Mouse (Mus musculus) hindbrain, embryonic 15.5 days (tissue): ENCODE measurements around the gene Dpysl5. TPM values are rescaled to one million over a fixed set of nuclear protein-coding genes. Genes with fewer than 3 reads are reported as not detected.

ENCODE experiments used
- ATAC-seq: fragments of 200-750 bp; cut with Nextera tagmentation; 2 replicates; pipeline ENCODE4 v1.8.0; 2017; ENCODE audit warnings: low read depth, moderate number of reproducible peaks, moderate TSS enrichment; ENCODE audit not compliant: low FRiP score
- H3K27ac ChIP-seq: fragments of 300-500 bp; sonication (generic); replicated peaks from 2 replicates; pipeline ENCODE4 v1.5.1; 2015; ENCODE audit warnings: mild to moderate bottlenecking, inconsistent platforms
- H3K27me3 ChIP-seq: fragments of 300-500 bp; sonication (generic); 2 replicates; pipeline ENCODE4 v1.6.1; 2015; ENCODE audit warnings: control low read depth, inconsistent platforms
- H3K36me3 ChIP-seq: fragments of 300-500 bp; sonication (generic); 2 replicates; pipeline ENCODE4 v1.6.1; 2015; ENCODE audit warnings: control low read depth, inconsistent platforms
- H3K4me1 ChIP-seq: fragments of 300-500 bp; sonication (generic); replicated peaks from 2 replicates; pipeline ENCODE4 v1.6.1; 2015; ENCODE audit warnings: control low read depth, inconsistent platforms
- H3K4me2 ChIP-seq: fragments of 300-500 bp; sonication (generic); 2 replicates; pipeline ENCODE4 v1.6.1; 2015; ENCODE audit warnings: moderate library complexity, mild to moderate bottlenecking, inconsistent platforms
- H3K4me3 ChIP-seq: fragments of 300-500 bp; sonication (generic); 2 replicates; pipeline ENCODE4 v1.5.1; 2015; ENCODE audit warnings: mild to moderate bottlenecking, inconsistent platforms
- H3K9ac ChIP-seq: fragments of 300-500 bp; sonication (generic); 2 replicates; pipeline ENCODE4 v1.6.1; 2015; ENCODE audit warnings: inconsistent platforms
- H3K9me3 ChIP-seq: fragments of 300-500 bp; sonication (generic); 2 replicates; pipeline ENCODE4 v1.6.1; 2016; ENCODE audit warnings: control low read depth, inconsistent platforms
- WGBS: fragments of 180-500 bp; shearing (Covaris S2); methylation state at CpG from one replicate; pipeline ENCODE4 v1.1.7; 2015; 5-methylcytosine and 5-hydroxymethylcytosine counted together
- polyA plus RNA-seq: library from polyadenylated mRNA; unstranded; fragments of >200 nt; fragmentation: Nextera tagmentation; extraction: Ambion mirVana; gene quantifications from 2 replicates; pipeline ENCODE4 v1.2.1, GENCODE M21; 2015

Dpysl5 gene
- polyA plus RNA-seq, 1 experiment from 2014 or later: 265 TPM

DNA sequence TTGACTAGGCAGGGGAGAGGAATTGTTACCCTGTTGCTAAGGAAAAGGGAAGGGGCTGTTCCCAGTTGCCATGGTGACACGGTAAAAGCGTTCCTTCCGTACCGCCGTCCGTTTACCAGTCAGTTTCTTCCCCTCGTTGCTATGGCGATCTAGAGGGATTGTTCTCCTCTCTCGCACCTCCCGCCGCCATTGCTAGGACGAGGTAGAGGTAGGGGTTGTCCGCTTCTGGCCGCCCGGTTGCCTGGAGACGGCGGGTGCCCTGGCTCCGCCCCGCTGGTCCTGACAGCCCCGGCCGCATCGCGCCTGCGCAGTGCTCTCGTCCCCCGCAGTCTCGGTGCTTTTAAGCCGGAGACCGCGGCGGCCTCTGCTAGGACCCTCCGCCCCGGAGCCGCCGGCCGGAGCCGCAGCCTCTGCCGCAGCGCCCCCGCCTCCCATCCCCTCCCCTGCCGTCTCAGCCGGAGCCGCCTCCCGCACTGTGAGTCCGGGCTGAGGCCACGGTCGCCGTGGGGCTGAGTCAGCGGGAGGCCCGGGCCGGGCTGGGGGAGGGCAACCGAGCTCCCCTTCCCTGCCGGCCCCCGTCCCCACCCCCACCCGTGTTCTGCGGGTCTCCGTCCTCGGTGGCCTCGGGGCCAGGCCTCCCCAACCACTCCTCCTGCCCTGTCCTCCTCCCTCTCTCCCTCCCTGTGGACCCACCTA is 103.2 kb downstream of the Dpysl5 start, which contains the start of gene Mapre3:
Gene Mapre3, plus strand, starts transcription at position 218 of the 696 bp plus-strand sequence.
- Histone ChIP-seq H3K27ac (peak within 1 kb of the TSS; percentile 94), H3K4me1 (peaks cover 41% of the 10 kb centered on the region), H3K4me3 (peak within 1 kb of the TSS; percentile 79), H3K4me2 (peak within 1 kb of the TSS; percentile 69), H3K27me3 (no peaks in the 10 kb centered on the region), H3K9me3 (no peaks in the 10 kb centered on the region), H3K9ac (peak within 1 kb of the TSS; percentile 90), H3K36me3 (no peaks in the 10 kb centered on the region)
- WGBS: 0% methylated on average over 46 of the region's 59 CpGs
- peak; percentile 97 for ATAC-seq

DNA sequence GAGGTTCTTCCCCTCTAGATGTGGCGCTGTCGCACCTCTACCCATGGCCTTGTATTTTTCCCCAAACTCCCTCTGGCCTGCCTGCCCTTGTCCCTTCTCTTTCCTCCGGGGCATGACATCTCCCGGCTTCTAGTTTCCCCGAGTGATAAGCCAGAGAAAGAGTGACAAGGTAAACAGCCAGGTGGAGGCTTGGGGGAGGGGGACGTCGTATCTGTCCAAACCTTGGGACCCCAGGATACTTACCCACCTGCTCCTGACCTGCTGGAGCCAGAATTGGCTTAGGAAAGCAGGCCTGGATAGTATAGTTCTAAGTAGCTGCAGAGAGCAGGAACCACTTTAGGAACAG is 103.7 kb downstream of the Dpysl5 start:
- Histone ChIP-seq H3K27ac (peak overlapping the region; percentile 94), H3K27me3 (no peaks in the 10 kb centered on the region), H3K4me3 (peak overlapping the region; percentile 79), H3K4me1 (peaks cover 41% of the 10 kb centered on the region), H3K9ac (peak overlapping the region; percentile 90), H3K4me2 (peak overlapping the region; percentile 69), H3K36me3 (no peaks in the 10 kb centered on the region), H3K9me3 (no peaks in the 10 kb centered on the region)
- 0 out of 2 replicates have a peak, but pooled peaks have one; percentile 10 for ATAC-seq
- WGBS: 3% methylated on average over 7 of the region's 7 CpGs

DNA sequence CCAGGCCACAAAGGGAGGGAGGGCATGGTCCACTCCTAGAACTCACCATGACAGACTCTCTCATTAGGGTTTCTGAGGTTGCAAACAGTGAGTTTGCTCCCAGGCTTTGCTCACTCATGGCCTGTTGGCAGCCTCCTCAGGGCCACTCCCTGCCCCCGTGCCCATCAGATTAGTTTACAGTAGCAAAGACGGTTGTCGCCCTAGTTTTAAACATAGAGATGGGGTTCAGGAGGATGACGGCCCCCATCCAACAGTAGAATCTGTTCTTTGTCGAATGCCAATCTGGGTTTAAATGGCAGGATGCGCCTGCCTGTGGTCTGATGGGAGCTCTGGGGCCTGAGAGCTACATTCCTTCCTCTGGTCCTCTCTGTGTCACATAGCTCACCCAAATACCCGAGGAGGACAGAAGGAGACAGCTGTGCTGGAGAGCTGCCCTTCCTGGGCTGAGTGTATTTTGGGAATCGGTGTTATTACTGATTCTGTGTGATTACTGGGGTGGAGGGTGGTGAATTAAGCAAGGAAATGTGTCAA is 105.0 kb downstream of the Dpysl5 start:
- WGBS: 69% methylated on average over 8 of the region's 8 CpGs
- ATAC-seq: no peak

DNA sequence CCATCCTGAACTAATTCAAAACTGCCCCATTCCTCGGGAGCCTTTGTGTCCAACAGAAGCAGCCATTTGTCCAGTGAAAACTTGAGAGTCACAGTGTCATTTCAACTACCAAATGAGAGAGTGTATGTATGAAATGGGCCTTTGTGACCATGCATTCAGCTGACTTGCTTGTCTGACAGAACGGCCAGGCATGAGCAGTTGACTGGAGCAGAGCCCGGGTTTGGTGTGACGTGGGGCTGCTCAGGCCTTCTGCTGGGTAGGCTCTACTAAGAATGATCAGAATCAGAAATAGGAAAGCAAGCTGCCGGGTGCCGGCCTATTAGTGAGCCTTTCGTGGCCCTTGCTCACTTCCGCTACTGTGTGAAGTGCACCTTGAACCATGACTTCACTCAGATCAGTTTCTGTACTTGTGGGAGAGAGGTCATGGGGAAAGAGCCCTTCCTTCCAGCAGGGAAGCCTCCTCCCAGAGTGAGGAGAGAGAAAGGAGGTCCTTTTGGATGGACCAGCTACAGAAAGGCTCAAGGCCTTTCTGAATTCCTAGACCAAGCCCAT is 107.5 kb downstream of the Dpysl5 start:
- no peak for ATAC-seq
- no peak overlapping the region for H3K9ac ChIP-seq
- no peaks in the 10 kb centered on the region for H3K36me3 ChIP-seq
- peaks cover 41% of the 10 kb centered on the region for H3K4me1 ChIP-seq
- H3K9me3 ChIP-seq: no peaks in the 10 kb centered on the region
- WGBS: 86% methylated on average over 8 of the region's 8 CpGs
- H3K4me3 ChIP-seq: no peak overlapping the region
- H3K4me2 ChIP-seq: no peak overlapping the region
- no peaks in the 10 kb centered on the region for H3K27me3 ChIP-seq
- H3K27ac ChIP-seq: no peak overlapping the region

More for the DNA sequence above, 105.0 kb downstream of the Dpysl5 start:
- H3K9me3 ChIP-seq: no peaks in the 10 kb centered on the region
- H3K27ac ChIP-seq: no peak overlapping the region
- peak overlapping the region; percentile 69 for H3K4me2 ChIP-seq
- H3K9ac ChIP-seq: peak overlapping the region; percentile 9
- no peaks in the 10 kb centered on the region for H3K36me3 ChIP-seq
- peak overlapping the region; percentile 79 for H3K4me3 ChIP-seq
- H3K27me3 ChIP-seq: no peaks in the 10 kb centered on the region
- H3K4me1 ChIP-seq: peaks cover 41% of the 10 kb centered on the region

DNA sequence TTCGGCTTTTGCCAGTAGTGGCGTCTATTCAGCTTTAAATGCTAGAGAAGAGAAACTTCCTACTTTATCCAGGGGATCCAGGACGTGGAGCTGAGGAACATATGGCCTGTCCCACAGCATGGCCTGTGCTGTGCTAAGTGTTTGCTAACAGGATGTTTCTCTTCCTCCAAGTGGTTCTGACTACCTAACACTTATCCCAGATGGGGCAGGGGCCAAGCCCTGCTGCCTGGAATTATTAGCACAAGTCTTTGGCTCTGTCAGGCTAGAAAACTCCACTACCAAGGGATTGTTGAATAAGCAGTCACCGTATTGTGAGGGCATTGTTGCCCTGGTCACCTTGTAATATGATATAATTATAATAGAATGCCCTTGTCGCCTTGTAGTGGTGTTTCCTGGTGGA is 111.3 kb downstream of the Dpysl5 start:
- 88% methylated on average over 5 of the region's 5 CpGs for WGBS
- no peak overlapping the region for H3K9ac ChIP-seq
- no peak for ATAC-seq

DNA sequence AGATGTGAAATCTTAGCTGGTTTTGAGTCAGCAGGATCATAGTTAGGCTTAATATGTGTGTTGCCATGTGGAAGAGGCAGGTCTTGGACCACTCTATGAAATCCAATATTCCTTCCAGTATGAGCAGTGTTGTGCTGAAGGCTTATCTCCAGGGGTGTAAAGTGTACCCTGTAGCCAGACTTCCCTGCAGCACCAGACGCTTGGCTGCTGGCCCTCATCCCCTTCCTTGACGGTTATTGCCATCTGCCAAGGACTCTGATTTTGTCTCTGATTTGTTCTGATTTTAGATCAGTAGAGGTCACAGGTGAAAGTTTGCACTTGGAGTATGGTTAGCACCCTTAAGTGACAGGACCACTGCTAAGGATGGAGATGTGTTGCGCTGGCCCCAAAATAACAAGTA is 111.7 kb downstream of the Dpysl5 start:
- no peaks in the 10 kb centered on the region for H3K36me3 ChIP-seq
- no peaks in the 10 kb centered on the region for H3K27me3 ChIP-seq
- 85% methylated on average over 3 of the region's 3 CpGs for WGBS
- no peak overlapping the region for H3K27ac ChIP-seq
- no peak overlapping the region for H3K9ac ChIP-seq
- no peak for ATAC-seq
- no peaks in the 10 kb centered on the region for H3K9me3 ChIP-seq
- no peak overlapping the region for H3K4me3 ChIP-seq
- H3K4me2 ChIP-seq: no peak overlapping the region
- H3K4me1 ChIP-seq: peaks cover 28% of the 10 kb centered on the region

More for the DNA sequence above, 111.3 kb downstream of the Dpysl5 start:
- Histone ChIP-seq H3K27me3 (no peaks in the 10 kb centered on the region), H3K4me3 (no peak overlapping the region), H3K27ac (no peak overlapping the region), H3K9me3 (no peaks in the 10 kb centered on the region), H3K4me2 (no peak overlapping the region), H3K4me1 (peaks cover 28% of the 10 kb centered on the region), H3K36me3 (no peaks in the 10 kb centered on the region)

DNA sequence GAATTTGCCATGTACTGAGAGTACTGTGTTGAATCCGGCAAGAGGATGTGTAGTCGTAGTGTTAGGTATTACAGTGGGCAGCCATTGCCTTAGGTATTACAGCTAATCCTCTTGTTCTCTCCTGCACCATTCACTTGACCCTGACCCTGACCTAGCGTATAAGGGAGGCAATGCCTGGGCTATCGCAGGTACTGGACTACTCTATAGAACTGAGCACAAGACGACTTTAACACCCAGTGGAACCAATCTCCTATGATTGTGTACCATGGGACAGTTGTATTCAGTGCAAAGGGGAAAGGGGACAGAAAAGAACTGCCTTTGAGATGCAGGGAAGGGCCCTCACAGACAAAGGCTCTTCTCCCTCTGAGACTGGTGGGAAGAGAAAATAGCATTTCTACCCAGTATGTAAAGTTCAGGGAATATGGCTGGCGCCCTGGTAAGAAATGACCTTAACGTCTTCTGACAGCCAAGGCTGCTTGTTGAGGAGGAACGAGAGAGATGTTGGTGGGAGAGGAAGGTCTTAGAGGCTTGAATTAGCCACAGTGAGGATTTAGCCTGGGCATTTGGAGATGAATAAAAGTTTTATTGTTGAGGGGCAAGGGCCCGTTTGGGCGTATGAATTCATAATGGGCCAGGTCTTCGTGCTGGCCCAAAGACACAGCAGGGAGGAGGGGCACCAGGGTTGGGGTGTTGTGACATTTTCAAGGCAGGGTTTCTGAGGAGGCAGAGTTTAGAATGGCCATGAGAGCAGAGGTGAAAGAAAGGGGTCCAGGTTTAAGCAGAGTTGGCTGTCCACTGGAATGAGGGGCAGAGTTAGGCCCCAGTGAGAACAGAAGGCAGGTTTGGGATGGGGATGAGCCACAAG is 113.0 kb downstream of the Dpysl5 start:
- Histone ChIP-seq H3K4me2 (no peak overlapping the region), H3K27me3 (no peaks in the 10 kb centered on the region), H3K36me3 (no peaks in the 10 kb centered on the region), H3K4me3 (no peak overlapping the region), H3K9me3 (no peaks in the 10 kb centered on the region), H3K27ac (no peak overlapping the region), H3K4me1 (peaks cover 22% of the 10 kb centered on the region), H3K9ac (no peak overlapping the region)
- WGBS: 61% methylated on average over 11 of the region's 11 CpGs
- no peak for ATAC-seq

DNA sequence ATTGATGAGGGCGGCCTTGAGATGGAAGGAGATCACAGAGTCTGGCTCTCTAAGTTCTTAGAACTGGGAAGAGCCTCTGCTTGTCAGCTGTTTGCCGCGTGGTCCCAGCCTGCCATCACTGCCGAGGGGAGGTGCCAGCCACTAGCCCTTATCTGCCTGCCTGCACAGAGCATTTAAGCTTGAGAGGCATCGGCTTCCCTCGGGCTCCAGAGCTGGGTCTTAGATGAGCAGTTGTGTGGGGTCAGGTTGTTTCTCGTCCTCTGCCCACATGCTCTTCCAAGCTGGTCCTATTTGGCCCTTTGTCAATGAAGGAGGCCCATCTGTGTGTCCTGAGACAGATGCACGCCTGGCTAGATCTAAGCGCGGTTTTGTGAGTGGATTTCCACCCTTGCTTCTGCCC is 113.8 kb downstream of the Dpysl5 start:
- no peak overlapping the region for H3K27ac ChIP-seq
- H3K36me3 ChIP-seq: no peaks in the 10 kb centered on the region
- H3K4me3 ChIP-seq: no peak overlapping the region
- no peaks in the 10 kb centered on the region for H3K9me3 ChIP-seq
- peaks cover 22% of the 10 kb centered on the region for H3K4me1 ChIP-seq
- no peak overlapping the region for H3K4me2 ChIP-seq
- no peak overlapping the region for H3K9ac ChIP-seq
- 62% methylated on average over 10 of the region's 10 CpGs for WGBS
- no peaks in the 10 kb centered on the region for H3K27me3 ChIP-seq
- ATAC-seq: 0 out of 2 replicates have a peak, but pooled peaks have one; percentile 30

DNA sequence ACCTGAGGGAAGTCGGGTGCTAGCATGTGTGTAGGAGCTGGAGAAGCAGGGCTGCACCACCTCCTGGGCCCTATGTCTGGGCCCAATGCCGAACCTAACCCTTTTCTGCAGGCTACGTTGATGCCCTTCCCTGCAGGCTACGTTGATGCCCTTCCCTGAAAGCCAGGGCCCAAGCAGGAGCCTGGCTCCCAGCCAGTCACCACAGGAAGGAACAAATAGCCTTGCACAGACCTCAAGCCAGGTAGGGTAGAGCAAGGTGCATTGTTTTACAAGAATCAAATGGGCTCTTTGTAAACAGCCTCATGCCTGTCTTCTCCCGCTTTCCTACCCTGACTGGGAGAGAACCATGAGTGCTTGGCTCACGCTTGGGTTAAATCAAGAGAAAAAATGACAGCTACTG is 114.5 kb downstream of the Dpysl5 start:
- Histone ChIP-seq H3K4me3 (no peak overlapping the region), H3K27me3 (no peaks in the 10 kb centered on the region), H3K27ac (0 out of 2 replicates have a peak overlapping the region, but pooled peaks have one; percentile 8), H3K9ac (no peak overlapping the region), H3K4me2 (no peak overlapping the region), H3K4me1 (peaks cover 22% of the 10 kb centered on the region), H3K36me3 (no peaks in the 10 kb centered on the region), H3K9me3 (no peaks in the 10 kb centered on the region)
- no peak for ATAC-seq
- 76% methylated on average over 6 of the region's 6 CpGs for WGBS

DNA sequence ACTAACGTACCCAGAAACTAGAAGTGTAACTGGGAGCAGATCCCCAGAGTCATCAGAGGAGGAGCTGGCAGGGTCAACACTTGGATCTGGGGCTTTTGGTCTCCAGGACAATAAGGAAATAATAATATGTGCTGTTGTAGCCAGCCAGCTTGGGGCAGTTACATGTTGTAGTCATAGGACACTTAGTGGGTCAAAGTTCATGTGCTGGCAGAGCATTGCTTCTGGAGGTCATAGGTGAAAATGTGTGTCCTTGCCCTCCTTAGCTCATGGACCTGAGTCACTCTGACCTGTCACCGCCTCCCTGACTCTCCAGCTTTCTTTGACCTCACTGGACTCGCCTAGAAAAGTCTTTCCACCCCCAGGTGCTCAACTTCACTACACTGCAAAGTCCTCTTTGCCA is 122.1 kb downstream of the Dpysl5 start:
- Histone ChIP-seq H3K27me3 (no peaks in the 10 kb centered on the region), H3K4me2 (no peak overlapping the region), H3K27ac (no peak overlapping the region), H3K36me3 (peaks cover 16% of the 10 kb centered on the region), H3K9me3 (no peaks in the 10 kb centered on the region), H3K4me3 (no peak overlapping the region), H3K9ac (no peak overlapping the region), H3K4me1 (no peaks in the 10 kb centered on the region)
- 92% methylated on average over 3 of the region's 3 CpGs for WGBS
- ATAC-seq: no peak

DNA sequence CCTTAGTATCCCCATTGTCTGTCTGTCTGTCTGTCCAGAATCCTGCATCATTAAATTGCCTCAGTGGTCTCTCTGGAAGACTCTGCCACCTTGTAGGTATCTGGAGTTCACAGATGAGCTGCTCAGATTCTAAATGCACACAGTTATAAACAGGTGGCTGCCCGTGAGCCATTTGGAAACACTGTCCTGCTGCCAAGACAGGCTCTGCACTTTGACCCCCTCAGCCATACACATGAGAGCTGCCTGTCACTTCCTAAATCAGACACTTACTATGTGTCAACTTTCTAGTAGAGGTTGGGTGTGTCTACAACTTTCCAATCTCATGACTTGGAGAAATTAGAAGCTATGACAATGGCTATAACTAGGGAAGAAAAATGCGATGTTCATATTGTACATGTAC is 128.4 kb downstream of the Dpysl5 start:
- WGBS: 85% methylated on average over 2 of the region's 2 CpGs
- H3K27me3 ChIP-seq: no peaks in the 10 kb centered on the region
- H3K4me3 ChIP-seq: no peak overlapping the region
- no peak overlapping the region for H3K27ac ChIP-seq
- H3K4me1 ChIP-seq: no peaks in the 10 kb centered on the region
- ATAC-seq: no peak
- no peaks in the 10 kb centered on the region for H3K9me3 ChIP-seq
- H3K36me3 ChIP-seq: peaks cover 16% of the 10 kb centered on the region
- H3K4me2 ChIP-seq: no peak overlapping the region
- H3K9ac ChIP-seq: no peak overlapping the region

DNA sequence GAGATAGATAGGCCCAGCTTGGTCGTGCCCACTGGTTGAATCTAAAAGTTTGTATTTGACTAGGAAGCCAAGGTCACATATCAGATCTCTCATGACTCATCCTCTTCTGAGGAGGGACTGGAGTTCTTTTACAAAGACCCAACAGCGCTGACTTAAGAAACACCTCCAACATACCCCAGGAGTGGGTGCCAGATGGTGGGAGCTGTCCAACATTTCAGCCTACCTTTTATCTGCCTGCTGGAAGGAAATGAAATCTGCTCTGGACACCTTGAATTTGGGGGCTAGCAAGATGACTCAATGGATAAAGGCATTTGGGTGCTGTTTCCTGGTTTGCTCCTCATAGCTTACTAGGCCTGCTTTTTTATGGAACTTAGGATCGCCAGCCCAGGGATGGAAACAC is 130.5 kb downstream of the Dpysl5 start:
- no peak overlapping the region for H3K27ac ChIP-seq
- 55% methylated on average over 3 of the region's 3 CpGs for WGBS
- H3K36me3 ChIP-seq: peaks cover 8% of the 10 kb centered on the region
- no peaks in the 10 kb centered on the region for H3K4me1 ChIP-seq
- ATAC-seq: no peak
- no peaks in the 10 kb centered on the region for H3K9me3 ChIP-seq
- no peak overlapping the region for H3K4me2 ChIP-seq
- H3K27me3 ChIP-seq: no peaks in the 10 kb centered on the region
- no peak overlapping the region for H3K4me3 ChIP-seq
- no peak overlapping the region for H3K9ac ChIP-seq
